Mouse (Mus musculus) kidney, postnatal 25 days (tissue): ENCODE data around the gene Vps33b.

Experiments
- DNase-seq, 2 experiments: peaks; one replicate each; pipeline ENCODE4 v3.0.0; 2021; ENCODE audit warnings: mixed read lengths in 2 of 2

The Vps33b gene

DNA sequence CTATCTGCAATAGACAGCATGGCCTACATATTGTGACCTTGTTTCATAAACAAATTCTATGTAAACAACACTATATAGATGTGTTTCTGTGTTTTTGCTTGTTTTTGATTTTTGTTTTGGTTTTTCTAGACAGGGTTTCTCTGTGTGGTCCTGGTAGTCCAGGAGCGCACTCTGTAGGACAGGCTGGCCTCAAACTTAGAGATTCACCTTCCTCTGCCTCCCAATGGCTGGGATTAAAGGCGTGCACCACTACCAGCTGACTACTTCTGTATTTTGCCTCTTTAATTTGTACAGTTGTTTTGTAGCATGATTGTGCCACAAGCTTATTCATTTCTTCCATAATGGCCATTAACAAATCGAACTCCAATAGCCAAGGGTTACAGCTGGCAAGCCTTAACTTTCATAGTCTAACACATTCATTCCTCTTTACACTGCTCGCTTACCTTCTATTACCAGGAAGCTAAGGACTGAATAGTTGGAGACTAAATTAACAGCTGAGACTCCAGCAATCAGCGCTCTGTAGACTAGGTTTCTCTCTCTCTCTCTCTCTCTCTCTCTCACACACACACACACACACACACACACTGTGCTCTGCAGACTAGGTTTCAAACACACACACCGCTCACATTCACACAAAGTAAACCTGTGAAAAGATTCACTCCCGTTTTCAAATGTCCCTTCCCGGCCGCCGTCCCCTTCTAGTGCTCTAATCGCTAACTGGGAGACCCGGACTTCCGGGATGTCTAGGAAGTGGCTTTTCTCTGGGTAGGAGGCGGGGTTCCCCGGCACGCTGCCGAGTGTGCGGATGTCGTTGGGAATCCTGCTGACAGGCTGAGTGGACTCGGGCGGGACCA is at the start of gene Vps33b:
Vps33b (plus strand) TSS at position 753 of the 854 bp plus-strand sequence.
- peak; percentile 99 to 100 for DNase-seq

DNA sequence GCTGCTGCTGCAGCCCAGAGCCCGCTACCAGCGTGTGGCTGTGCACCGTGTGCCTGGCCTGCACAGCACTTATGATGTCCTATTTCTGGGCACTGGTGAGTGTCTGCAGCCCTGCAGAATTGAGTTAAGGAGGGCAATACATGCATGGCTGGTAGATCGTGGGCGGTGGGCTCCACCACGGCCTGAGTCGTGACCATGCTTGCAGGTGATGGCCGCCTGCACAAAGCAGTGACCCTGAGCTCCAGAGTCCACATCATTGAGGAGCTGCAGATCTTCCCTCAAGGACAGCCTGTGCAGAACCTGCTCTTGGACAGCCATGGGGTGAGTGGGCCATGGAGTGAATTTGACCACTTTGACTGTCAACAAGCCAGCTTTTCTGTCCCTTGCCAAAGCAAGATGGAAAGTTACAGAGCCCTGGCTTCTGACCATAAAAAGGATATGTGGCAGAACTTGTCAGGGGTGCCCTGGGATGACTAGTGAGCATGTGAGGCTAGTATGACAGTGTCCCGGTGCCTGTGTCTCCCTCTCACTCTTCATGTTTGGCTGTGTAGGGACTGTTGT is 49.1 kb upstream of the Vps33b start:
- DNase-seq: no peak

GRCm38 (mm10) chr7:80221179-80221750 is 48.2 kb upstream of the Vps33b start:
- DNase-seq: no peak

- no peak for DNase-seq
Measured at GRCm38 (mm10) chr7:80227065-80227464, 42.4 kb upstream of the Vps33b start.

- peak; percentile 27 to 67 for DNase-seq
Measured at GRCm38 (mm10) chr7:80230196-80230595, 39.3 kb upstream of the Vps33b start.

DNA sequence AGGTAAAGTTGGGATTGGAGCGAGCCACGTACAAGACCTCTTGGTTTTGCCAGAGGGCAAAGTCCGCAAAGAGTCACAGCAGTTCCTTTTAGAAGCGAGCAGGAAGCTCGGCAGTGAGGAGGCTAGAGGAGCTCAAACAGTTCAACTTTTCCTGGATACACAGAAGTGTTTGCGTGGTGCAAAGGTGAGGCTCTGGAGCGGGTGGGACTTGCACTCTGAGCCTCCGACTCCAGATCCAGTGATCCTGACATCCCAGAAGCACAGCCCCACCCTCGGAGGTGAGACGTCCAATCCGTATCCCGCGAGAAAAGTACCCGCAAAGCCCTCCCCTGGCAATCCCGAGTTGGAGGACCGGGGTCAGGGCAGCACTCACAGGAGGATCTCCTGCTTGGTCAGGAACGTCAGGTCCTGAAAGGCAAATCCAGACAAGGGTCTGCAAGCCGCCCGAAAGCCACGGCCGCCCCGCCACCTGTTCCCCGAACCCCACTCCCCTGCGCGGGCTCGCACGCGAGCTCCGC is 37.4 kb upstream of the Vps33b start:
- DNase-seq: peak; percentile 75 to 89

DNA sequence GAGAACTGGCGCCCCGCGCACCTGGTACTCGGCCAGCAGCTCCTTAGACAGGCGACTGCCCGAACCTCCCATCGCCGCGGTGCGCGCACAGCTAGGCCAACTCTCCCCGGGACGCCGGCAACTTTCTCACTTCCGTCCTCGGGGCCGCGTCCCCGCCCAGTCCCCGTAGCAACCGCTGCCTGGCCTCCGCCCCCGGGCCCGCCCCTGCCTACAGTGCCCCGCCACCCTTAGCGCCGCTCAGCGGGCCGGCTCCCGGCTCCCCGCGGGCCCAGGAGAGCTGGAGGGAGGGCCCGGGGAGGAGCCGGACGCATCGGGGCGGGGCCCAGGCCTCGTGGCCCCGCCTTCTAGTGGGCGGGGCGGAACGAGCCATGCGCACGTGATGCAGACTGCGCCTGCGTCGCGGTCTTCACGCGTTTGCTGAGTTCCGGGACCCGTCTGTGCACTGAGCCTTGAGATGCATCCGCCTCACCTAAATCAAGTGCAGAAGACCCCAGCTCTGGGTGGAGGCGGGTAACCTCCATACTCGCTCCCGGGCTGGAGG is 36.9 kb upstream of the Vps33b start, which contains the start of the genes Cib1 and Gdpgp1:
Cib1 (minus strand) TSS at position 325 of the 541 bp plus-strand sequence.
Gdpgp1 (plus strand) TSS at position 377 of the 541 bp plus-strand sequence.
- DNase-seq: peak; percentile 95 to 99

DNA sequence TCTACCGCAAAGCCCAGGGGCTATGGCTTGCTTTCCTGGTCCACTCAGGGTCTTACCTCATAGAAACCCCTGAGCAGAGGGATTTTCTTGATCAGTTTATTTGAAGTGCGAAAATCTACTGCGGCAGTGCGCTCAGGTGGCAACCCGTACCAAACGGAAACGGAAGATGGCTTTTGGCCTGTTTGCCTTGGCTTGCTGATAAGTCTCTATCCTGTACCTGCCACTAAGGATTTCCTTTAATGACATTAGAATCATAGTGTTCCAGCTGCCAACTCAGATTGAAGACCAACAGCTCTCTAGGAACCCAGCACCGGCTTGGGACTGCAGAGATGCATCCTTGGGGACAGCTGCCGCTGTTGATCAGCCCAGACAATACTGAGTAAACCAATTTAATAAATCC is 35.6 kb upstream of the Vps33b start:
- no peak for DNase-seq

DNA sequence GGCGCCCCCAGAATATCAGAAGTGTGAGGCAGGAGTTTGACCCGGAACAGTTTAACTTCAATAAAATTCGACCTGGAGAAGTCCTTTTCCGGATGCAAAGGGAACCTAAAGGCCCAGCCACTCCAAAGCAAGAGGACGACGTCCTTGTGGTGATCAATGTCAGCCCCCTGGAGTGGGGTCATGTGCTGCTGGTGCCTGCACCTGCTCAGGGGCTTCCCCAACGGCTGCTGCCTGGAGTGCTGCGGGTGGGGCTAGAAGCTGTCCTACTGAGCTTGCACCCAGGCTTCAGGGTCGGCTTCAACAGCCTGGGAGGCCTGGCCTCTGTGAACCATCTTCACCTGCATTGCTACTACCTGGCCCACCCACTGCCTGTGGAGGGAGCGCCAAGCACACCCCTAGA is 30.9 kb upstream of the Vps33b start:
- DNase-seq: no peak

- no peak for DNase-seq
Measured at GRCm38 (mm10) chr7:80241661-80242060, 27.8 kb upstream of the Vps33b start.

DNA sequence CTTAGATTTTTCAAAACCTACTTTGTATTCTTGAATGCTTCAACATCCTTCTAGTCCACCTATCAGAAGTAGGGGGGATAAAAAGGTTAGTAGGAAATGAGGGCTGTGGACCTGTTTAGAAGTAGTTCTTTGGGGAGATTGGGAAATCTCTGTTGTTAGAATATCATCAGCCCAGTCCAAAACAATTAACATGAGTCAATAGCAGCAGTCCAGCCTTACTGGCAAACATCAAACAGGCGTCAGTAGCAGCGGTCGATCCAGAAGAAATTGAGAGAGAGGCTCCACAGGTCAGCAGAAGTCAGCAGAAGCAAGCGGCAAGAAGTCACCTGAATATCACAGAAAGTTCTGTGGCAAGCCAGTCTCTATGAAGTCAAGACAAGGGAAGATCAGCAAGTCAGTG is 24.6 kb upstream of the Vps33b start:
- no peak for DNase-seq

DNA sequence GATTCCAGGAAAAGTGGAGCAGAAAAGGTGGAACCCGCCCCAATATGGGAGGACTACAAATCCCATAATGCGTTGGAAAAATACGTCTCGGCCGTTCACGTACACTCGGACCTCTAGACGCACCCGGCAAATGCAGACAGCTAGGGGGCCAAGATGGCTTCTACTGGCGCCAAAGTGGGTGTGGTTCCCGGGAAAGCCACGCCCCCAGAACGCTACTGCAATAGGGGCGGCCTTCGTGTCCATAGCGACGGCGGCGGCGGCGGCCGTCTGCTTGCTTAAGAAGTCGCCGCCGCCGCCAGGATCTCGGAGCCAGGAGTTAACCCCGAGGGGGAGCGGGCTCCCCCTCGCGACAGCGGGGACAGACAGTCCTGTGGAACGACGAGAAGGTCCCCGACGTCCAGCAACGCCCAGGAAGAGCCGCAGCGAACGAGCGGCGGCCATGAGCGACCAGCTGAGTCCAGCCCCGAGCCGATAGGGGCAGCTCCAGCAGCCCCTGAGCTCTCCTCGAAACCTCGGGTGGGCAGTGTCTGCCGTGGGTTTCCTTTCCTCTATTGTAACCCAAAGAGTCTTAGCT is 23.2 kb upstream of the Vps33b start, which contains the start of gene Ttll13:
Ttll13 (plus strand) TSS at position 229 of the 574 bp plus-strand sequence.
- DNase-seq: peak; percentile 98 to 99

- DNase-seq: no peak
Measured at GRCm38 (mm10) chr7:80246859-80247258, 22.6 kb upstream of the Vps33b start.

DNA sequence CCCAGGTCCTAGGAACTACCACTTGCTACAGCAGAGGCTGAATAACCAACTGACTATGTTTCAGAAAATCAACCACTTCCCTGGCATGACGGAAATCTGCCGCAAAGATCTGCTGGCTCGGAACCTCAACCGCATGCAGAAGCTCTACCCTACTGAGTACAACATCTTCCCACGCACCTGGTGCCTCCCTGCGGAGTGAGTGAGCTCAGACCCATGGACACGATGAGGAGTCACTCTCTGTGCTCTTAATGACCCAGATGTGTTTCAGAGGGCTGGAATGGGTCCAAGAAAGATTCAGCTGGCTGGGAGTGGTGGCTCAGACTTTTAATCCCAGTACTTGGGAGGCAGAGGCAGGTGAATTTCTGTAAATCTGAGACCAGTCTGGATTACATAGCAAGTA is 17.0 kb upstream of the Vps33b start:
- DNase-seq: no peak

GRCm38 (mm10) chr7:80252886-80253285 is 16.6 kb upstream of the Vps33b start:
- no peak for DNase-seq

DNA sequence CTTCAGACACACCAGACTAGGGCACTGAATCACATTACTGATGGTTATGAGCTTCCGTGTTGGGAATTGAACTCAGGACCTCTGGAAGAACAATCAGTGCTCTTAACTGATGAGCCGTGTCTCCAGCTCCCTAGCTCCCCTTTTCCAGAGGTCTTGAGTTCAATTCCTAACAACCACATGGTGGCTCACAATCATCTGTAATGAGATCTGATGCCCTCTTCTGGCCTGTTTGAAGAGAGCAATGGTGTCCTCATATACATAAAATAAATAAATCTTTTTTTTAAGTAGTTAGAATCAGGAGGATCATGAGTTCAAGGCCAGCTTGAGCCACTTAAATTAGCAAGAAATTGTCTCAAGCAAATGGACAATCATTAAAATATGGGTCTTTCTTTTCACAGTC is 13.5 kb upstream of the Vps33b start:
- no peak for DNase-seq

- DNase-seq: no peak
Measured at GRCm38 (mm10) chr7:80257706-80258105, 11.7 kb upstream of the Vps33b start.

DNA sequence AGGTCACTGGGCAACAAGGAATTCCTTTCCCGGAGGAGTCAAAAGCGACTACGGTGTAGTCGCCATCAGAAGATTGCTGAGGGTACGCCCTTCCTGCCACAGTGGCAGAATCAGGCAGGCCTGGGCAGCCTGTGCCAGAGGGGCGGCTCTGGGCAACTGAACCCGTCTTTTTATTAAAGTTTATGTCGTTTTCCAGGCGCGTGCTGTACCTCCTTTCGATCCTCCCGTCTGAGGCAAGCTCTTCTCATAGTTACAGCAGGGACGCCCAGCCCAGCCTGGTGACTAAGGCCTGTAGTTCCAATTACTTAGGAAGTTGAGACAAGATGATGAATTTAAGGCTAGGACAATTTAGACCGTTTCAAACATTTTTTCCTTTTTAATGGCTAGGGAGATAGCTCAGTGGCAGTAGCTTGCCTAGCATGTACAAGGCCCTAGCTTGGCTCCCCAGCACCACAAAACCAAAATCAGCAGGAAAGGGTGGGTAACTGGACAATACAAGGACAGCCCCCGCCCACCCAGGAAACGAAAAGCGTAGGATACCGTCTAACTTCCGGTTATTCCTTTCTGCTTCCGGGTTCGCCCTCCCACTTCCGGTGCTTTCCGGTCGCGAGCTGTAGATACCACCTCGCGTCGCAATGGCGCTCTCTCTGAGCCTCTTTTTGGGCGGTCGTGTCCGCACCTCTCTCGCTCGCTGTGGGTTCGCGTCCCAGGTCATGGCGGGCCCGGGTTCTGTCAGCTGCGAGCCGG is 8.7 kb upstream of the Vps33b start, which contains the start of gene Ngrn:
Ngrn (plus strand) TSS at position 591 of the 747 bp plus-strand sequence.
- peak; percentile 93 to 94 for DNase-seq

DNA sequence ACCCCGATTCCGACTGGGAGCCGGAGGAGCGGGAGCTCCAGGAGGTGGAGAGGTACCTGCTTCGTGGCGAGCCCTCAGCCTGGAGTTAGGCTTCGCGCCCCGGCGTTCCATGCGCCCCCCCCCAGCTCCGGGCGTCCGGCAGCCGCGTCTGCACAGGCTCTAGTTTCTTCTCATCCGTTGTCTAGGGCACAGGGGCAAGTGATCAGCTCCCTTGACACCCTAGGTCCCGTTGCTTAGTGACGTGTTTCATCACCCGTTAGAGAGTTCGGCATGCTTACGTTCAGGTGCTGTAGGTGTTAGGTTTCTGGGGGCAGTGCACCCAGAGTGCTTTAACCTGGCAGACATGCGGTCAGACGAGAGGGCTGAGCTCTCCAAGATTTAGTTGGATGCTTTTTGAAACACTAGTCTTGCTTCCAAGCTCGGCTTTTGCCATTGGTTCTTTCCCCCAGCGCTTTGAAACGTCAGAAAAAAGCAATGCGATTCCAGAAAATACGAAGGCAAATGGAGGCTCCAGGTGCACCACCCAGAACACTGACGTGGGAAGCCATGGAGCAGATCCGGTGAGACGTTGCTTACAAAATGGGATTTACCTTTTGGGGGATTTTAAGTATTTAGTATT is 8.0 kb upstream of the Vps33b start:
- no peak for DNase-seq

- no peak for DNase-seq
Measured at GRCm38 (mm10) chr7:80264606-80265005, 4.8 kb upstream of the Vps33b start.

- peak in 1 of 2 experiments; percentile 3 for DNase-seq
Measured at GRCm38 (mm10) chr7:80267764-80268163, 1.7 kb upstream of the Vps33b start.
